Mouse (Mus musculus): ENCODE data around the gene Ptprz1.

Gene Ptprz1

GRCm38 (mm10) chr6:22874781-22875613, at the start of gene Ptprz1:
Gene Ptprz1 (plus strand): TSS chr6:22875502.
- DNase-seq (ENCODE audit: low read depth, low spot score), result peak; percentile 44

GRCm38 (mm10) chr6:22833637-22834036, 41.7 kb upstream of the Ptprz1 start:
- no peak for DNase-seq (ENCODE audit: low read depth, low spot score)

- DNase-seq (ENCODE audit: low read depth, low spot score), result no peak
Measured at GRCm38 (mm10) chr6:22834100-22834970, 41.0 kb upstream of the Ptprz1 start.

- DNase-seq (ENCODE audit: low read depth, low spot score), result peak; percentile 9
Measured at GRCm38 (mm10) chr6:22875614-22876541, 576 bp downstream of the Ptprz1 start.

GRCm38 (mm10) chr6:22887978-22888377, 12.7 kb downstream of the Ptprz1 start:
- DNase-seq (ENCODE audit: low read depth, low spot score), result no peak

GRCm38 (mm10) chr6:22889333-22889732, 14.0 kb downstream of the Ptprz1 start:
- DNase-seq (ENCODE audit: low read depth, low spot score), result no peak

GRCm38 (mm10) chr6:22901983-22902382, 26.7 kb downstream of the Ptprz1 start:
- DNase-seq (ENCODE audit: low read depth, low spot score), result no peak

GRCm38 (mm10) chr6:22908510-22909256, 33.4 kb downstream of the Ptprz1 start:
- DNase-seq (ENCODE audit: low read depth, low spot score), result no peak

GRCm38 (mm10) chr6:22909257-22909907, 34.1 kb downstream of the Ptprz1 start:
- DNase-seq (ENCODE audit: low read depth, low spot score), result no peak

GRCm38 (mm10) chr6:22909908-22910260, 34.6 kb downstream of the Ptprz1 start:
- no peak for DNase-seq (ENCODE audit: low read depth, low spot score)

GRCm38 (mm10) chr6:22922880-22923279, 47.6 kb downstream of the Ptprz1 start:
- DNase-seq (ENCODE audit: low read depth, low spot score), result no peak

- DNase-seq (ENCODE audit: low read depth, low spot score), result no peak
Measured at GRCm38 (mm10) chr6:22932768-22933265, 57.5 kb downstream of the Ptprz1 start.

GRCm38 (mm10) chr6:22937126-22937525, 61.8 kb downstream of the Ptprz1 start:
- no peak for DNase-seq (ENCODE audit: low read depth, low spot score)

GRCm38 (mm10) chr6:22937526-22937925, 62.2 kb downstream of the Ptprz1 start:
- no peak for DNase-seq (ENCODE audit: low read depth, low spot score)

- DNase-seq (ENCODE audit: low read depth, low spot score), result no peak
Measured at GRCm38 (mm10) chr6:22944191-22944590, 68.9 kb downstream of the Ptprz1 start.

- DNase-seq (ENCODE audit: low read depth, low spot score), result no peak
Measured at GRCm38 (mm10) chr6:22963374-22963773, 88.1 kb downstream of the Ptprz1 start.

- DNase-seq (ENCODE audit: low read depth, low spot score), result peak; percentile 28
Measured at GRCm38 (mm10) chr6:22968073-22968472, 92.8 kb downstream of the Ptprz1 start.

- peak; percentile 16 for DNase-seq (ENCODE audit: low read depth, low spot score)
Measured at GRCm38 (mm10) chr6:22983769-22984519, 108.6 kb downstream of the Ptprz1 start.

- no peak for DNase-seq (ENCODE audit: low read depth, low spot score)
Measured at GRCm38 (mm10) chr6:22984520-22985154, 109.3 kb downstream of the Ptprz1 start.

Data from retina, postnatal 7 days (tissue).